Mouse (Mus musculus) gastrocnemius, postnatal 10 days (tissue): Measurements from ENCODE around the gene Asap3. TPM values are rescaled to one million over a fixed set of nuclear protein-coding genes. Genes with fewer than 3 reads are reported as not detected.

Experiments
- total RNA-seq, 2 experiments: library from RNA; stranded (reverse); gene quantifications; 2 replicates each; pipeline ENCODE4 v1.2.3; 2021

Gene Asap3
- total RNA-seq, 2 experiments from 2014 or later = 7.2 to 10.1 TPM

Other genes starting within 250 kb of the Asap3 start
- 1 to 10 TPM; 2.8 to 4.0 TPM for gene Gale, start 242.6 kb upstream of the Asap3 start, total RNA-seq
- gene Lypla2, start 233.7 kb upstream of the Asap3 start, total RNA-seq = 10 to 100 TPM; 31.4 to 35.0 TPM
- gene Pithd1, start 219.1 kb upstream of the Asap3 start, total RNA-seq = 10 to 100 TPM; 22.0 to 23.5 TPM
- gene Eloa, start 184.6 kb upstream of the Asap3 start, total RNA-seq = 10 to 100 TPM; 50.2 to 51.4 TPM
- 100 to 1,000 TPM; 419 to 459 TPM for gene Rpl11, start 152.9 kb upstream of the Asap3 start, total RNA-seq
- 10 to 100 TPM; 33.3 to 48.8 TPM for gene Id3, start 62.9 kb upstream of the Asap3 start, total RNA-seq
- 10 to 100 TPM in 1 of 2 experiments, 1 to 10 TPM in 1; 6.9 to 11.0 TPM for gene E2f2, start 34.0 kb upstream of the Asap3 start, total RNA-seq
- gene Tcea3, start 41.4 kb downstream of the Asap3 start, total RNA-seq = 100 to 1,000 TPM; 199 to 247 TPM
- gene Zfp46, start 78.3 kb downstream of the Asap3 start, total RNA-seq = 10 to 100 TPM; 44.5 to 48.7 TPM
- 10 to 100 TPM; 40.9 to 53.0 TPM for gene Hnrnpr, start 104.6 kb downstream of the Asap3 start, total RNA-seq
- gene Htr1d, start 217.2 kb downstream of the Asap3 start, total RNA-seq = under 1 TPM in 1 of 2 experiments, not detected in 1; 0.07 TPM